Mouse (Mus musculus) ovary, adult 2 months (tissue): ENCODE measurements around the gene Zfp280c. TPM values are rescaled to one million over a fixed set of nuclear protein-coding genes. Genes with fewer than 3 reads are reported as not detected.

Experiments
- polyA plus RNA-seq: library from polyadenylated mRNA; depleted of rRNA; stranded (reverse); fragments of >200 nt; gene quantifications from 2 replicates; pipeline ENCODE4 v1.2.3, GENCODE M21; 2012; rRNA removed

Gene Zfp280c
- polyA plus RNA-seq, result 2.5 and 2.6 TPM in 2 replicates

DNA sequence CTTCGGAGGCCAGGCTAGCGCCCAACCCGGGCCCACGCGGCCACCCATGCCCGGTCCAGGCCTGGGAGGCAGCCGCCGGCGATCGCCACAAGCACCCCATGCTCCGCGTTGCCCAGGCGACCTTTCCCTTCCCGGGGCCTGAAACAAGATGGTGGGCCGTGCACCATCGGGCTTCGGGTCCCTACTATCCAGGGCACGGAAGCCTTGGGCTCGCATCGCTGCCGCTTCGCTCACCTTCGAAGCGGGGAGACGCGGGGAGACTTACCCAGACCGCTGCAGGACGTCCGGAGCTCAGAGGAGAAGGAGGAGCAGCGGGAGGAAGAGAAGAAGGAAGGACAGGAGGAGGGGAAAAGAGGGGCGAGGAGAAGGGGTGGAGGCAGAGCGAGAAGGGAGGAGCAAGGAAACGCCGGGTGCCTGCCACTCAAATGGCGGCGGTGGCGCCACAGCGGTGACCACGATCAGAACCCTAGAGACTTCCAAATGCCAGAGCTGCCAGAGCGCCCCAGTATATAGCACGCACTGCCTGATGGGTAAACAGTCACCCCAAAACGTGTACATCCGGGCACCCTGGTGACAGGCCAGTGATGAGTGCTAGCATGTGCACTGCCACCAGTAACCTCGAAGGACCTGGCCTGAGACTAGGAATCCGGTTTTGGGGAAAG is at the start of gene Zfp280c:
Gene Zfp280c, minus strand, starts transcription at position 406 of the 662 bp plus-strand sequence.

DNA sequence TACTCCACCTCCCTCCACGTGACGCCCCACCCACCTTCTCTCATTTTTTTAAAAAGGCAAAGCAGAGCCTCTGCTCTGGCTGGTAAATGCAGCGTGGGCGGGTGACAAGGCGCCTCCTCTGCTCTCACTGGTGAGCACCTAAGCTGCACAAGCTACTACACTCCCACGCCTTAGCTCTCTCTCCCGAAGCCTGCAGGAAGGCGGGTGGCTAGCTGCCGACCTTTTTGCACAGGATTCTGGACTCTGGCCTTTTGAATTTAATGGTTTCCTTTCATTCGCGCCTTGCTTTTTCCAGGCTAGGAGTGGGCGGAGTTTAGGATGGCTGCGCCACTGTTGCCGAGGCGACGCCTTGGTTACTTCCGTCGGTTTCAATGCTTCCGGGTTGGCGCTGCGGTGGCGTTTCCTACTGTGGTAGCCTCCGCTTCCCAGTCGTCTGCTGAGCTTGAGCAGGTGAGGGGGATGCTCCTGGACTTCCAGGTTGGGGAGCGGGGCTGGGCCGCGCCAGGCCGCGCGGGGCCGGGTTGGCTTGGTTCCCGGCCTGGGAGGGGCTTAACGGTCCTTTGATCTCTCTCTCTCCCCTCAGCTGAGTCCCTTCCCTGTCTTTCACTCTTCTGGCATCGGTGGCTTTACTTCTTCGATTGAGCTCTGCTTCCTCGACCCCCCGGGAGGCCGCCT is 29.2 kb upstream of the Zfp280c start, which contains the start of gene Slc25a14:
Gene Slc25a14, plus strand, starts transcription at position 35 of the 675 bp plus-strand sequence.

DNA sequence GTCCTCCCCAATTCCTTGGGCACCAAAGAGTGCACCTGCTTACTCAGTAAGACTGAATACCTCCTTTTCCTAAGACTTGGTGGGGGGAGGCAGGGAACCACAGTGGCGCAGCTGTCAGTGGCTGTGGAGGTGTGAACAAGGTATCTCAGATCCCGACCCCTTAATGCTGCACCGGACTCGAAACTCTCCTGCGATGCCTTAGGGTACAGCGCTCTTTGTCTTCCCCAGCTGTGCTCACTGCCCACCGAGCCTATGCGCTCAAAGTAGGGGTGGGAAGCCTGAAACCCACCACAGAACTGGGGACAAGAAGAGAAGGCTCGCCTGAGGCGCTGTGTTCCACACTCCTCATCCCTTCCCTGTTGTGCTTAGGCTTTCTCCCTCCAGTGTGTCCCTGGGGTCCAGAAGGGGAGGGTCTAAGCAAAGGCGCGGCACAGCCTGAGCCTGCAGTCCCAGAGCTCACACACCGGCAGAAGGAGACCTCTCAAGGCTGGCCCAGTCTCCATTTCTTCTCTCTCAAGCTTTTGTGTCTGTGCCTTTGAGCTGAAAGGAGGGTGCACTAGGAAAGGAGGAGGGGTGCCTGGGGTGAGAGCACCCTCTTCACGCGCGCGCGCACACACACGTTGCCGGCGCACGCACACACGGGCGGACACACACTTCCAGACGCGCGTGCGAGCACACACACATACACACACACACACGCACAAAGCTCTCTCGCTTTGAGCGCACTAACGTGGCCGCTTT is 75.3 kb downstream of the Zfp280c start, which contains the start of gene Rab33a:
Gene Rab33a, plus strand, starts transcription at position 478 of the 741 bp plus-strand sequence.

DNA sequence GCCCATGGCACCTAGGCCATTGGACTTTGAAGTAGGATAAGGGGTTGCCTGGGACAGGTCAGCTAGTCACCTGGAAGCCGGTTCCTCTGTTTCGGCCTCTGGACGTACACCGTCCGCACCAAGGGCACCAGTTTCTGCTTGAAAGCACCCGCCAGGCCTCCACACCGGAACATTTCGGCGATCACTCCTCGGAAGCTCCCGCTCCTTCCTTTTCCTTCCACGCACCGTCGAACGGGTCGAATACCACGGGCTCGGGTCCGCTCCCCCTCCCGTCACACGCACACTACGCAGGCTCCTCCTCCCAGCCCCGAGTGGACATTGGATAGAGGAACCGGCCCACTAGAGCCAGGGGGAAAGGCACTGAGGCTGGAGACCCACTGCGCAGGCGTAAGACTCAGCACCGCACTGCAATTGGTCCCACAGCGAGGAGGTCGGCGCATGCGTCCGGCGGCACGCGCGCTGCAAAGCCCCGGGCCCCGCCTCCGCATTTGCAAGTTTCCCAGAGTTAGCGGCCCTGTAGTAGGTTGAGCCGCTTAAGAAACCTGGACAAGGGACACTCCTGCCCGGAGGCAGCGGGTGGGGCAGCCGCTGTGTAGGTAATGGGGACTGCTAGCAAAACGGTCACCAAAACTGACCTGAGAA is 81.0 kb downstream of the Zfp280c start, which contains the start of gene Aifm1:
Gene Aifm1, minus strand, starts transcription at position 398 of the 642 bp plus-strand sequence.

Other genes starting within 250 kb of the Zfp280c start
- 15.2 and 17.4 TPM in 2 replicates for gene Elf4, start 131.4 kb downstream of the Zfp280c start, polyA plus RNA-seq
- gene Aifm1, start 80.9 kb downstream of the Zfp280c start, polyA plus RNA-seq, result 10.3 and 16.5 TPM in 2 replicates
- gene Rab33a, start 75.2 kb downstream of the Zfp280c start, polyA plus RNA-seq, result 8.3 and 15.1 TPM in 2 replicates
- 1.8 and 2.3 TPM in 2 replicates for gene Slc25a14, start 28.9 kb upstream of the Zfp280c start, polyA plus RNA-seq
- gene Gpr119, start 80.0 kb upstream of the Zfp280c start, polyA plus RNA-seq, result not detected in 2 replicates
- gene Rbmx2, start 100.5 kb upstream of the Zfp280c start, polyA plus RNA-seq, result 0.75 and 0.84 TPM in 2 replicates